Mouse (Mus musculus) v-Abl transformed pro-B cells (cell line): ENCODE measurements around the gene Nop10.

Experiments used
- in situ Hi-C, 2 experiments: fragments of 400-800 bp; cut with MboI; formaldehyde crosslinking; loops; one replicate each; pipeline ENCODE4 v1.15.1; 2025; ENCODE audit not compliant: unreplicated experiment in 2 of 2

Nop10 gene

GRCm38 (mm10) chr2:112261748-112262653 is at the start of gene Nop10:
TSS of gene Nop10 (plus strand) at chr2:112261926.
- in situ Hi-C loops = loop anchor here (5.0 to 10.0 kb wide), 9 partner anchors 65 to 1583 kb away; partner anchors contain the start of genes Emc7 (in 2 of the 2), Arhgap11a (in 1 of the 2), Chrm5 (in 1 of the 2) and Emc4 (in 1 of the 2)

GRCm38 (mm10) chr2:112215977-112216376 is 45.7 kb upstream of the Nop10 start:
- in situ Hi-C loops = loop anchor here (25.0 kb wide), 2 partner anchors 571 to 2004 kb away; no protein-coding TSS in a partner anchor

GRCm38 (mm10) chr2:112217614-112218013 is 44.1 kb upstream of the Nop10 start:
- in situ Hi-C loops = loop anchor here (25.0 kb wide), 2 partner anchors 570 to 2005 kb away; no protein-coding TSS in a partner anchor

GRCm38 (mm10) chr2:112220880-112221279 is 40.8 kb upstream of the Nop10 start:
- in situ Hi-C loops = loop anchor here (25.0 kb wide), 2 partner anchors 566 to 2009 kb away; no protein-coding TSS in a partner anchor

- in situ Hi-C loops = loop anchor here (25.0 kb wide), 2 partner anchors 565 to 2010 kb away; no protein-coding TSS in a partner anchor
Measured at GRCm38 (mm10) chr2:112222607-112223006, 39.1 kb upstream of the Nop10 start.

DNA sequence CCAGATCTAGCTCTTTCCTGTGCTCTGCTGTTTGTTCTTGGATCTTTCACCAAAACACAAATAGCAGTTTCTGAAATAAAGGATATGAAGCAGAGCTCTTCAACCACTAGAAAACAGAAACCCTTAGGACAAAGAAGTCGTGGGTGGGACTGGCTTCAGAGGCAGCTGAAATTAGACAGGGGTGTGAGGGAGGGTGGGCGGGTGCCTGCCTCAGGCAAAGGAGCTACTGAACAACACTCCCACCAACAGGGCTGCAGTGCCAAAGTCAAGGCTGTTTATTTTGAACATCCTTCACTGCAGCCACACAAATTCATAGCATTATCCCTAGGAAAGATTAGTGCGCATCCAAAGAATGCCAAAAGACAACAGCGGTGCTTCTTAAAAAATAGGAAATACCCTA is 37.4 kb upstream of the Nop10 start:
- in situ Hi-C loops = loop anchor here (25.0 kb wide), 2 partner anchors 563 to 2012 kb away; no protein-coding TSS in a partner anchor

- in situ Hi-C loops = no loop called here
Measured at GRCm38 (mm10) chr2:112232623-112233022, 29.1 kb upstream of the Nop10 start.

DNA sequence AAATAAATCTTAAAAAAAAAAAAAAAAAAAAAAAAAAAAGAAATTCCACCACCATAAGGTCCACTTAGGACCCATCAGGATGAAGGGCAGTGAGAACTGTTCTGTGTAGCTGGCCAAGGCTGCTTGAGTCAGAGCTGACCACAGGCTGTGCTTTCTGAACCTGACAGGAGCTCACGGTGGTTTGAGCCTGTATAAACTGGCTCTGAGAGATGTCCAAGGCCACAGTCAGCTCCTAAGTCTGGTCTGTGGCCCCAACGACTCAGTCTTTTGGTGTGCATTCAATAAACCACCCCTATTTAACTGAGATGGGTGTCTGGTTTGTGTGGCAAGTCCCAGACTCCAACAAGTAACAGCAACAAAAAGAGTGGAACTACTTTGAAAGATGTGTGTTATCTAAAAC is 25.1 kb upstream of the Nop10 start:
- in situ Hi-C loops = no loop called here

DNA sequence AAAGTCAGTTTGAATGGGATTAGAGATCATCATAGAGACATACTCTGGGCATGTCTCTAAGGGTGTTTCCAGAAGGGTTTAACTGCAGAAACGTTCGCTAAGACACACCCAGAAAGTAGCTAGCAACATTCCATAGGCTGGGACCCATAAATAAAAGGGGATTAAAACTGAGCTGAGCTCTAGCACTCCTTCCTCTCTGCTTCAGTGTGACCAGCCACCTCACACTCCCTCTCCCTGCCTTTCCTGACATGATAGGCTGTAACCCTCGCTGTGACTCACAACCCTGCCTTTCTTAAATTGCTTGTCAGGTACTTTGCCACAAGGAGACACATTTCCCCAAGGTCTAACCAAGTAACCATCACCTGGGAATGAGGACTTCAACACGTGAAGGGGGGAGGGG is 23.7 kb upstream of the Nop10 start:
- in situ Hi-C loops = no loop called here

DNA sequence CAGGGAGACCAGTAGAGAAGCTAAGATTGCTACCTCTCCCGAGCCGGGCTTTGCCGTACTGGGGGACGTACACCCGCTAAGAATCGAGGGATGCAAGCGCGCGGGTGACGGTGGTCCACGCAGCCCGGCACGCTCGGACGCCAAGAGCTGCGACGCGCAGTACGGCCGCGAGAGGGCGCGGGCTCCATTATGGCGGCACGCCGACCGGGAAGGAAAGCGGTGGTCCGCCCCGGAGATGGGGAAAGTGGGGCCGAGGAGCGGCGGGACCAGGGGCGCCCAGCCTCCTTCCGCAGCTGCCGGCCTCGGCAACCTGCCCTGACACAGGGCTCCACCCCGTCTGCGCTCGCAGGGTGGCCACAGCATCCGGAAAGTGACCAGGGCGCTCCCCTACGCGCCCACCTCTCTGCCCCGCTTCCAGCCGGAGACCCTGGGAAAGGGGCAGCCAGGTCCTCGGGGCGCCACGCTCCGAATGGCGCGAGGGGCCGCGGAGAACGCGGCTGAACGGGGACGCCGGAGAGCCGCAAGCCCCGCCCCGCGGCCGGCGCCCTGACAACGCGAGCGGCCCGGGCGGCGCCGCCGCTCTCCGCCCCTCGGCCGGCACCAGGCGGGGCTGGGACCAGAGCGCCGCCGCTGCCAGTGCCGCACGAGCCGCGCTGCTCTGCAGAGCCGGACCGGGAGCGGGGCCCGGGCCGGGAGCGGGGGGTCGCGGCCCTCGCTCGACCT is 22.4 kb upstream of the Nop10 start, which contains the start of gene Lpcat4:
Gene Lpcat4, plus strand, starts transcription at position 257 of the 723 bp plus-strand sequence.
- in situ Hi-C loops = no loop called here

GRCm38 (mm10) chr2:112239935-112240721 is 21.6 kb upstream of the Nop10 start:
- in situ Hi-C loops = no loop called here

DNA sequence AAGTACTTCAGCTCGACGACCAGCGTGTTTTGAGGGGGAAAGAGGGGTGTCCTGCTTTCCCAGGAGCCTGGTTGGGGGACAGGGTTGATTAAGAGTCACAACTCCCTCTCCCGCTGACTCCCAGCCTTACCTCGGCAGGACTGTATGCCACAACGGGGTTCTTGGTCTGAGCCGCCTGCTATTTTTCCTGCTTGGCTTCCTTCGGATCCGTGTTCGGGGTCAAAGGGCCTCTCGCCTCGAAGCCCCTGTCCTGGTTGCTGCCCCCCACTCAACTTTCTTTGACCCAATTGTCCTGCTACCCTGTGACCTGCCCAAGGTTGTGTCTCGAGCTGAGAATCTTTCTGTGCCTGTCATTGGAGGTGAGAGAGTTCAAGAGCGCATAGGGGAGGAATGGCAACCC is 19.9 kb upstream of the Nop10 start:
- in situ Hi-C loops = no loop called here

DNA sequence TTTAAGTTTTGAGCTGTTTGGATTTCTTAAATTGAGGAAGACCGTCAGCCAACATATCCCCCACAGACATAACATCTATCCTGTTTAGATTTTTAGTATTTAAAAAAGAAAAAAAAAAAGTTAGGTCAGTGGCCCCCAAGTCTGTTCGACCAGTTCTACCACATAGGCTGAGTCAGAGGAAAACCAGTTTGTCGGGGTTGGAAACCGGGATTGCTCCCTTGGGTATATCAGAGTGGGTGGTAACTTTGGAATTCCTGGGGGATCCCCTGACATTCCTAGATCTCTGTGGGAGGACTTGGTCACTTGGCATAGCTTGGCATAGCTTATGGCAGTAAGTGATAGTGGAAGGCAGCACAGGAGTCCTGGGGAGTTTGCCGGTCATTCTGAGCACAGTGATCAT is 16.4 kb upstream of the Nop10 start:
- in situ Hi-C loops = no loop called here

DNA sequence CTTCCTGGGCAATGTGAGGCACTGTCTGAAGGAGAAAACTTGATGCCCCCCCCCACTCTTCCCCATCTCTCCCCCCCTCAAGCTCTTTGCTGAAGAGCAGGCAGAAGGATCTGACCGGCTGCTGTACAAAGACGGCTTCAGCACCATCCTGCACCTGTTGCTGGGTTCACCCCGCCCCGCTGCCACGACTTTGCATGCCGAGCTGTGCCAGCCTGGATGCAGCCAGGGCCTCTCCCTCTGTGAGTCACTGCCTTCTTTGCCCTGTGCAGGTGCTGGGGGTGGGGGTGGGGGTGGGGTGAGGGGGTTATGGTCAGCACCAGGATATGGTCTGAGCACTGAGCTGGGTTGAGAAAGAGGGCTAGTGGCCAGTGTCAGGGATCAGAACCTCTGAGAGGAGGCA is 15.5 kb upstream of the Nop10 start:
- in situ Hi-C loops = no loop called here

DNA sequence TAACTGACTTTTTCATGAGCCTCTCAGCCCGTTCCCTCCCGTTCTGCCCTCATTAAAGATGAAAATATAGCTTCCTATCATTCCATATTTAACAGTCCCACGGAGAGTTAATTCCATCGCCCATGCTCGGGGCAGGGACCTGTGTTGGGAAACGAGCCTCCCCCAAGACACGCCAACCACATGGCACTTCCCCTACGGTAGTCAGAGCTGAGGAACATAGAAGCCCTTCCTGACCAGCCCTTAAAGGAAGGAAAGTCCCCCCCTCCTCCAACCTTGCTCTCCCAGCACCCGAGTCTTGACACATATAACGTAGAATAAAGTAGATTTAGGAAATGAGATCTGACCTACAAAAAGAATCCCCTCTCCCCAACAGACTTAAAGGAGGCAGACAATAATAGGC is 14.4 kb upstream of the Nop10 start:
- in situ Hi-C loops = no loop called here

DNA sequence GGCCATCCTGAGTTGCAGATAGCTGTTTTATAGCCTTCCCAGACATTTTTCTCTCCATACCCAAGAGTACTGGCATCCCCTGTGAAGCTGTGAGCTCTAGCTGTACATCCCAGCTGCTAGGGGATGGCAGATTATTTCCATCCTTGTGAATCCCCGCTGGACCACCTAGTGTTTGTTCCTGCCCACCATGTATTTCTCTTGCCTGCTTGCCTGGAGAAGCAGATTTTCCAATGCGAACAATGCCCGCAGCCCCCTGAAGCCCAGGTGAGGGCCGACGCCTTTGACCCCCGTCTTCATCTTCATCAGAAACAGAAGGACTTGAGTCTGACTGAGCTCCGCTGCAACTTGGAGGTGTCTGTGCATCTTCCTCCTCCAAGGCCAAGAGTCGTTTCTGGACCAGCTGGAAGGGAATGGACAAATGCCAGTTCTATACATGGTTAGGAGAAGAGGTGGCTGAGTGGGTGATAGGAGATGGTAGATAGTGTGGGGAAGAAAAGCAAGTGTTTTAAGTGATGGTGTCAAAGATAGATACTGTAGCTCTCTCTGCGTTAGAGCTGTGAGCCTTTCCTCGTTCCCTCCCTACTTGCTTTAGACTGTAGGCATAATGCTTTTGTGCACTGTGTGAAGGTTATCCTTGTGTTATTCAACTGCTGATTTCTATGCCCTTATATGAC is 11.8 kb upstream of the Nop10 start:
- in situ Hi-C loops = no loop called here

DNA sequence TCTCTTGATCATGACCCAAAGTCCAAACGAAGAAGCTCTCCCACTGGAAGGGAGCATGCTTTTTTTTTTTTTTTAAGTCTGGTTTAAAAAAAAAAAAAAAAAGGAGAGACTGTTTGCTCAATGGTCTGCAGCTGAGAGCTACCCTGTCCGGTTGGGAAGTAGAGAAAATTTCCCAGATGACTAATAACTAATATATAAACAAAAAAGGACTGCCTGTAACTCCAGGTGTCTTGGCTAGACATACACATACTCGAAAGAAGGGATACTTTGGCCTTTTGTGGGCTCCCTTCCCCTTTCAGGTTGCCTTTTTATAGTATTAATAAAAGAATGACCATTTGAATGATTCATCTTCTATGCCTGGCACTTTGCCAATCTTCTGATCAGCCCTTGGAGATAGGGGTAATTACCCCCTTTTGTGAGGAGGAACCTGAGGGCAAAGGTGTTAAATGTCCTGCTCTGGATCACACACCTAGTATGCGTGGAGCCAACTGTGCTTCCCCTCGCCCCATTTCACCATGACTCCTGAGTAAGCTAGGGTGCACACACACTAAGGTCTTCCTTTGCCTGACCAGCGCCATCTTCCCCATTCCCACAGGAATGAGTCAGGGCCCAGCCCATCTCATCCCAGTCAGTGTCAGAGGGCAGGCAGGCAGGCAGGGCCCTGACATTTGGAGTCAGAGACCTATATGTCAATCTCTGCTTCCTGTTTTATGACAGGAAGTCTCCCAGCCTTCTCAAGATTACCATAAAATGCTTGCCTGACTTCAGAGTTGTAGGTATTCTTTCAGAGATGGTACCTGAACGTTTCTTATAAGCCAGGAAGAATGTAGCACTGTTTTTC is 6.8 kb upstream of the Nop10 start:
- in situ Hi-C loops = no loop called here

GRCm38 (mm10) chr2:112259241-112259962 is 2.3 kb upstream of the Nop10 start, which contains the start of gene Nutm1:
TSS of gene Nutm1 (minus strand) at chr2:112259291.
- in situ Hi-C loops = no loop called here
